Mouse (Mus musculus) lung, postnatal 0 days (tissue): ENCODE data around the gene Keg1. TPM values are rescaled to one million over a fixed set of nuclear protein-coding genes. Genes with fewer than 3 reads are reported as not detected.

ENCODE experiments used
- ATAC-seq: fragments of 200-750 bp; cut with Nextera tagmentation; 2 replicates; pipeline ENCODE4 v1.8.0; 2017; ENCODE audit warnings: moderate library complexity
- DNase-seq: peaks from one replicate; pipeline ENCODE4 v3.0.0-alpha.2; 2016; ENCODE audit warnings: low spot score
- H3K27ac ChIP-seq: fragments of 300-500 bp; sonication (generic); 2 replicates; pipeline ENCODE4 v1.5.1; 2014; ENCODE audit warnings: antibody characterized with exemption, mild to moderate bottlenecking, low read length, mixed read lengths
- H3K27me3 ChIP-seq: fragments of 300-500 bp; sonication (generic); replicated peaks from 2 replicates; pipeline ENCODE4 v1.6.1; 2014; ENCODE audit warnings: low read length, mixed read lengths; ENCODE audit not compliant: insufficient read depth
- H3K36me3 ChIP-seq: fragments of 300-500 bp; sonication (generic); 2 replicates; pipeline ENCODE4 v1.6.1; 2014; ENCODE audit warnings: low read length, mixed read lengths; ENCODE audit not compliant: insufficient read depth
- H3K4me1 ChIP-seq: fragments of 300-500 bp; sonication (generic); 2 replicates; pipeline ENCODE4 v1.6.1; 2014; ENCODE audit warnings: antibody characterized with exemption, low read depth, low read length, mixed read lengths; ENCODE audit not compliant: insufficient read depth
- H3K4me2 ChIP-seq: fragments of 300-500 bp; sonication (generic); replicated peaks from 2 replicates; pipeline ENCODE4 v1.6.1; 2014; ENCODE audit warnings: low read depth, mild to moderate bottlenecking, low read length, moderate library complexity, mixed read lengths
- H3K4me3 ChIP-seq: fragments of 300-500 bp; sonication (generic); 2 replicates; pipeline ENCODE4 v1.5.1; 2014; ENCODE audit warnings: low read depth, low read length
- H3K9ac ChIP-seq: fragments of 300-500 bp; sonication (generic); replicated peaks from 2 replicates; pipeline ENCODE4 v1.6.1; 2014; ENCODE audit warnings: low read depth, mild to moderate bottlenecking
- H3K9me3 ChIP-seq: fragments of 300-500 bp; sonication (generic); 2 replicates; pipeline ENCODE4 v1.6.1; 2016; ENCODE audit warnings: low read length, mixed read lengths
- CTCF ChIP-seq: IDR thresholded peaks from 2 replicates; pipeline ENCODE4 v1.5.1; 2016; ENCODE audit warnings: antibody characterized with exemption, mild to moderate bottlenecking
- EP300 ChIP-seq: IDR thresholded peaks from 2 replicates; pipeline ENCODE4 v1.6.1; 2016; ENCODE audit warnings: antibody characterized with exemption, mild to moderate bottlenecking, control low read depth
- WGBS: fragments of 180-500 bp; shearing (Covaris S2); extraction: QIAGEN DNeasy Blood & Tissue Kit; methylation state at CpG from one replicate; pipeline ENCODE4 v1.1.7; 2014; 5-methylcytosine and 5-hydroxymethylcytosine counted together
- polyA plus RNA-seq: library from polyadenylated mRNA; unstranded; fragments of >200 nt; fragmentation: Nextera tagmentation; extraction: Ambion mirVana; gene quantifications from 2 replicates; pipeline ENCODE4 v1.2.1, GENCODE M21; 2015

Keg1 gene
- polyA plus RNA-seq, 1 experiment from 2014 or later, result not detected

- Histone ChIP-seq H3K36me3 (no peaks in the 10 kb centered on the region), H3K4me2 (no peak overlapping the region), H3K27ac (no peak overlapping the region), H3K9me3 (no peaks in the 10 kb centered on the region), H3K27me3 (no peaks in the 10 kb centered on the region), H3K4me1 (no peaks in the 10 kb centered on the region), H3K4me3 (no peak overlapping the region), H3K9ac (no peak overlapping the region)
- ATAC-seq (no peak), DNase-seq (peak; percentile 17)
- TF ChIP-seq CTCF (peak; percentile 46), EP300 (no peak)
- 69% methylated on average over 2 of the region's 3 CpGs for WGBS
Observed at GRCm38 (mm10) chr19:12722308-12722707, 26.7 kb downstream of the Keg1 start.

- H3K36me3 ChIP-seq, result no peaks in the 10 kb centered on the region
- no peak for ATAC-seq
- no peak for TF ChIP-seq EP300
- no peak for TF ChIP-seq CTCF
- H3K27me3 ChIP-seq, result no peaks in the 10 kb centered on the region
- H3K4me3 ChIP-seq, result no peak overlapping the region
- no peak overlapping the region for H3K4me2 ChIP-seq
- H3K9ac ChIP-seq, result no peak overlapping the region
- DNase-seq, result no peak
- 71% methylated on average over 1 of the region's 1 CpGs for WGBS
- no peak overlapping the region for H3K27ac ChIP-seq
- no peaks in the 10 kb centered on the region for H3K9me3 ChIP-seq
- no peaks in the 10 kb centered on the region for H3K4me1 ChIP-seq
Observed at GRCm38 (mm10) chr19:12725851-12726250, 30.3 kb downstream of the Keg1 start.

- H3K4me2 ChIP-seq, result no peak overlapping the region
- H3K27ac ChIP-seq, result no peak overlapping the region
- TF ChIP-seq CTCF, result no peak
- no peak for TF ChIP-seq EP300
- DNase-seq (no peak), ATAC-seq (no peak)
- H3K9me3 ChIP-seq, result no peaks in the 10 kb centered on the region
- H3K27me3 ChIP-seq, result no peaks in the 10 kb centered on the region
- H3K9ac ChIP-seq, result no peak overlapping the region
- H3K4me3 ChIP-seq, result no peak overlapping the region
- no peaks in the 10 kb centered on the region for H3K36me3 ChIP-seq
- H3K4me1 ChIP-seq, result no peaks in the 10 kb centered on the region
- 67% methylated on average over 1 of the region's 1 CpGs for WGBS
Observed at GRCm38 (mm10) chr19:12731036-12731435, 35.5 kb downstream of the Keg1 start.

- Histone ChIP-seq H3K27ac (no peak overlapping the region), H3K9me3 (no peaks in the 10 kb centered on the region), H3K4me3 (no peak overlapping the region), H3K36me3 (no peaks in the 10 kb centered on the region), H3K27me3 (no peaks in the 10 kb centered on the region), H3K9ac (no peak overlapping the region), H3K4me2 (no peak overlapping the region), H3K4me1 (no peaks in the 10 kb centered on the region)
- WGBS, result 53% methylated on average over 2 of the region's 2 CpGs
- TF ChIP-seq CTCF (no peak), EP300 (no peak)
- DNase-seq (no peak), ATAC-seq (no peak)
Observed at GRCm38 (mm10) chr19:12731950-12732349, 36.4 kb downstream of the Keg1 start.

- WGBS, result 69% methylated on average over 3 of the region's 3 CpGs
- H3K9me3 ChIP-seq, result no peaks in the 10 kb centered on the region
- H3K4me1 ChIP-seq, result no peaks in the 10 kb centered on the region
Observed at GRCm38 (mm10) chr19:12756286-12756685, 60.7 kb downstream of the Keg1 start.

GRCm38 (mm10) chr19:12758936-12759478, 63.4 kb downstream of the Keg1 start:
- ATAC-seq, result no peak
- no peak overlapping the region for H3K4me2 ChIP-seq
- WGBS, result 74% methylated on average over 1 of the region's 1 CpGs
- 0 out of 2 replicates have a peak, but pooled peaks cover 9% of the 10 kb centered on the region for H3K36me3 ChIP-seq
- no peaks in the 10 kb centered on the region for H3K27me3 ChIP-seq
- H3K4me3 ChIP-seq, result no peak overlapping the region
- H3K9ac ChIP-seq, result no peak overlapping the region
- H3K4me1 ChIP-seq, result no peaks in the 10 kb centered on the region
- no peak overlapping the region for H3K27ac ChIP-seq
- DNase-seq, result no peak
- TF ChIP-seq EP300, result no peak
- TF ChIP-seq CTCF, result no peak
- no peaks in the 10 kb centered on the region for H3K9me3 ChIP-seq

More at GRCm38 (mm10) chr19:12756286-12756685, 60.7 kb downstream of the Keg1 start:
- no peaks in the 10 kb centered on the region for H3K36me3 ChIP-seq
- no peak overlapping the region for H3K4me3 ChIP-seq
- no peak overlapping the region for H3K9ac ChIP-seq
- no peak for DNase-seq
- H3K27ac ChIP-seq, result no peak overlapping the region
- no peak for TF ChIP-seq EP300
- TF ChIP-seq CTCF, result no peak
- ATAC-seq, result no peak
- H3K4me2 ChIP-seq, result no peak overlapping the region
- H3K27me3 ChIP-seq, result no peaks in the 10 kb centered on the region

- Histone ChIP-seq H3K4me2 (no peak overlapping the region), H3K4me3 (no peak overlapping the region), H3K27me3 (no peaks in the 10 kb centered on the region), H3K9ac (no peak overlapping the region), H3K4me1 (no peaks in the 10 kb centered on the region), H3K27ac (no peak overlapping the region), H3K9me3 (no peaks in the 10 kb centered on the region), H3K36me3 (0 out of 2 replicates have a peak, but pooled peaks cover 9% of the 10 kb centered on the region)
- 80% methylated on average over 2 of the region's 2 CpGs for WGBS
- ATAC-seq, result no peak
- no peak for TF ChIP-seq CTCF
- TF ChIP-seq EP300, result no peak
- DNase-seq, result no peak
Observed at GRCm38 (mm10) chr19:12759656-12760055, 64.1 kb downstream of the Keg1 start.
